Mouse (Mus musculus) C3H10T1/2 (cell line): ENCODE measurements around the gene Gbp8. TPM values are rescaled to one million over a fixed set of nuclear protein-coding genes. Genes with fewer than 3 reads are reported as not detected.

ENCODE experiments used
- polyA plus RNA-seq, 2 experiments: library from polyadenylated mRNA; unstranded; fragments of >200 nt; fragmentation: generic; extraction: Trizol; gene quantifications; one replicate each; pipeline ENCODE4 v1.2.1; 2012; ENCODE audit warnings: missing spikeins in 2 of 2

The Gbp8 gene
- under 1 TPM in 1 of 2 experiments, not detected in 1; 0.09 TPM for polyA plus RNA-seq

DNA sequence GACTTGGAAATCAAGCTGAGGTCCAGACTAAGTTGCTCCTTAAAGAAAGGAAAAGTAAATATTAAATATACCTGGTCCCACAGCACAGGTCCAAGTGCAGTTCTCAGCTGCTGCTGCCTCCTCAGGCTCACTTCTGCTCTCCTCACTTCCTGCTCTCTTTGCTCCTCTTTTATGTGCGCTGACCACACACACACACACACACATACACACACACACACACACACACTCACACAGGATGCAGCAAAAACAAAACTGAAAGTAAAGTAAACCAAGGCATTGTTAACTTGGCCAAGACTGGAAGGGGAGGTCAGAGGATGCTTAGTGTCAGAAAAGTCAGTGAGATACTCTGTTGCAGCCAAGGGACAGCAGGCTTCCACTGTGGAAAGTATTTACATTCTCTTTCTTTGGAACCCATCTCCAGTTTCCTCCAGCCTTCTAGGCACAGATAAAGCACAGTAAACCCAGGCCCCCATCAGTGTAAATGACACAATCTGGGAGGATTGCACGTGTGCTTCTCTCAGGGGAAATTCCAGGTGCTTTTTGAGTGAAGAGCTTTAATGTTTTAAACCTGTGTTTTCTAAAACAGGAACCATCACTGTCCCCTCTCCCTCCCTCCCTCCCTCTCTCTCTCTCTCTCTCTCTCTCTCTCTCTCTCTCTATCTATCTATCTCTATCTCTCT is at the start of gene Gbp8, which contains the start of the genes Gbp9 and Gbp4:
Gene Gbp8, minus strand, starts transcription at position 132 of the 680 bp plus-strand sequence.
Gene Gbp9, minus strand, starts transcription at position 131 of the 680 bp plus-strand sequence.
Gene Gbp4, minus strand, starts transcription at position 178 of the 680 bp plus-strand sequence.

DNA sequence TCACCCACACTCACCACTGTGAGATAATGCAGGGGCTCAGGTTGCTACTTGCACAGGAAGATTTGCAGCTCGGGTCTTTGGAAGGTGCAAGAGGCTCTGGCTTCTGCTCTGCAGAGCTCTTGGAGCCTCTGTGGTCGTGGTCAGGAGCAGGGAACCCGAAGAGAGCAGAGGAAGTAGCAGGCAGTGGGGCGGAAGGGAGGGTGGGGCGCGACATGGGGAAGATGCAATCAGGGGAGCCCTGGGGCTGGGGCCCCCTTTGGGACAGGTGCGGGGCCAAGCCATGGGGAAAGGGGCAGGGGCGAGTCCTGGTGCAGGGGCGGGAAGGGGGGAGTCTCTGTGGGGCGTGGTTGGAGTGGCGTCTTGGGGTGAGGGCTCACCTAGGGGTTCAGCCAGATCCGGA is 156.8 kb downstream of the Gbp8 start, which contains the start of gene Abcg3:
Gene Abcg3, minus strand, starts transcription at position 184 of the 400 bp plus-strand sequence.

Other genes starting within 250 kb of the Gbp8 start
- not detected for gene Abcg3, start 156.8 kb downstream of the Gbp8 start, polyA plus RNA-seq
- 1 to 10 TPM in 1 of 2 experiments, under 1 TPM in 1; 0.04 to 1.9 TPM for gene Gbp9, start within 50 bp of the Gbp8 start, polyA plus RNA-seq
- gene Gbp4, start within 50 bp of the Gbp8 start, polyA plus RNA-seq = under 1 TPM in 1 of 2 experiments, not detected in 1; 0.47 TPM
- under 1 TPM in 1 of 2 experiments, not detected in 1; 0.26 TPM for gene Gbp10, start 100.0 kb upstream of the Gbp8 start, polyA plus RNA-seq
- under 1 TPM in 1 of 2 experiments, not detected in 1; 0.54 TPM for gene Gm43302, start 154.2 kb upstream of the Gbp8 start, polyA plus RNA-seq
- under 1 TPM in 1 of 2 experiments, not detected in 1; 0.13 TPM for gene Gbp6, start 154.2 kb upstream of the Gbp8 start, polyA plus RNA-seq